Mouse (Mus musculus) cerebellum, adult 11 months (tissue): ENCODE data around the gene Ranbp17.
"Not testable (repeated sequence)": the region's sequence is repeated elsewhere in the genome, so short reads cannot be mapped to it uniquely, and the experiment has no call there.

ENCODE experiments used
- DNase-seq: peaks from one replicate; pipeline ENCODE4 v3.0.0; 2022

Ranbp17 gene

GRCm38 (mm10) chr11:33513376-33513991 is at the start of gene Ranbp17:
Gene Ranbp17 (minus strand): TSS chr11:33513746.
- DNase-seq, result peak; percentile 44

GRCm38 (mm10) chr11:33554123-33554522 is 40.6 kb upstream of the Ranbp17 start:
- peak; percentile 18 for DNase-seq

GRCm38 (mm10) chr11:33550861-33551560 is 37.5 kb upstream of the Ranbp17 start:
- no peak for DNase-seq

GRCm38 (mm10) chr11:33547386-33547785 is 33.8 kb upstream of the Ranbp17 start:
- DNase-seq, result no peak

- DNase-seq, result no peak
Measured at GRCm38 (mm10) chr11:33544945-33545344, 31.4 kb upstream of the Ranbp17 start.

GRCm38 (mm10) chr11:33544121-33544520 is 30.6 kb upstream of the Ranbp17 start:
- no peak for DNase-seq

GRCm38 (mm10) chr11:33537390-33538125 is 24.0 kb upstream of the Ranbp17 start:
- no peak for DNase-seq

- DNase-seq, result no peak
Measured at GRCm38 (mm10) chr11:33536636-33537035, 23.1 kb upstream of the Ranbp17 start.

GRCm38 (mm10) chr11:33534541-33534940 is 21.0 kb upstream of the Ranbp17 start:
- no peak for DNase-seq

- DNase-seq, result no peak
Measured at GRCm38 (mm10) chr11:33533577-33533976, 20.0 kb upstream of the Ranbp17 start.

GRCm38 (mm10) chr11:33529576-33529975 is 16.0 kb upstream of the Ranbp17 start:
- DNase-seq, result no peak

- peak; percentile 66 for DNase-seq
Measured at GRCm38 (mm10) chr11:33512854-33513375, 631 bp downstream of the Ranbp17 start.

GRCm38 (mm10) chr11:33509401-33509800 is 4.1 kb downstream of the Ranbp17 start:
- DNase-seq, result no peak

- no peak for DNase-seq
Measured at GRCm38 (mm10) chr11:33485746-33486145, 27.8 kb downstream of the Ranbp17 start.

GRCm38 (mm10) chr11:33480410-33480809 is 33.1 kb downstream of the Ranbp17 start:
- no peak for DNase-seq

GRCm38 (mm10) chr11:33479209-33479608 is 34.3 kb downstream of the Ranbp17 start:
- no peak for DNase-seq

GRCm38 (mm10) chr11:33476634-33477033 is 36.9 kb downstream of the Ranbp17 start:
- DNase-seq, result no peak

GRCm38 (mm10) chr11:33461172-33461571 is 52.4 kb downstream of the Ranbp17 start:
- no peak for DNase-seq

- DNase-seq, result no peak
Measured at GRCm38 (mm10) chr11:33454069-33454468, 59.5 kb downstream of the Ranbp17 start.

GRCm38 (mm10) chr11:33433813-33434212 is 79.7 kb downstream of the Ranbp17 start:
- peak; percentile 33 for DNase-seq

GRCm38 (mm10) chr11:33428238-33428637 is 85.3 kb downstream of the Ranbp17 start:
- DNase-seq, result not testable (repeated sequence)

- not testable (repeated sequence) for DNase-seq
Measured at GRCm38 (mm10) chr11:33427789-33428188, 85.8 kb downstream of the Ranbp17 start.

- no peak for DNase-seq
Measured at GRCm38 (mm10) chr11:33422226-33422625, 91.3 kb downstream of the Ranbp17 start.

- DNase-seq, result no peak
Measured at GRCm38 (mm10) chr11:33404651-33405050, 108.9 kb downstream of the Ranbp17 start.
